Mouse (Mus musculus) lung, postnatal 36 days (tissue): Measurements from ENCODE around the gene Cfap206.

Experiments
- DNase-seq: peaks from one replicate; pipeline ENCODE4 v3.0.0; 2022; ENCODE audit warnings: mixed read lengths

Gene Cfap206

GRCm38 (mm10) chr4:34667923-34668322, 62.1 kb downstream of the Cfap206 start:
- DNase-seq, result no peak

- no peak for DNase-seq
These were observed 68.1 kb downstream of the Cfap206 start for GRCm38 (mm10) chr4:34661927-34662326.

GRCm38 (mm10) chr4:34661514-34661913, 68.5 kb downstream of the Cfap206 start:
- no peak for DNase-seq

- DNase-seq, result no peak
These were observed 71.0 kb downstream of the Cfap206 start for GRCm38 (mm10) chr4:34659012-34659411.

- DNase-seq, result no peak
These were observed 73.9 kb downstream of the Cfap206 start for GRCm38 (mm10) chr4:34656101-34656500.

GRCm38 (mm10) chr4:34653179-34653578, 76.8 kb downstream of the Cfap206 start:
- no peak for DNase-seq

- no peak for DNase-seq
These were observed 85.2 kb downstream of the Cfap206 start for GRCm38 (mm10) chr4:34644779-34645178.

GRCm38 (mm10) chr4:34640731-34641130, 89.3 kb downstream of the Cfap206 start:
- DNase-seq, result no peak

GRCm38 (mm10) chr4:34639745-34640364, 90.2 kb downstream of the Cfap206 start:
- DNase-seq, result no peak
